Mouse (Mus musculus): Measurements from ENCODE around the gene Zbtb4. TPM values are rescaled to one million over a fixed set of nuclear protein-coding genes. Genes with fewer than 3 reads are reported as not detected.
A peak's percentile ranks its signal among the peaks of the same experiment; 100 is the strongest.

The Zbtb4 gene
- total RNA-seq, 2 experiments from 2014 or later, result 29.3 to 35.9 TPM

- DNase-seq, result no peak
- Histone ChIP-seq H3K27ac (peak overlapping the region; percentile 41; the same call in 1 of the 2 replicates), H3K4me3 (no peak overlapping the region; the same call in 1 of the 2 replicates)
- TF ChIP-seq CTCF (IDR thresholded peaks at IDR 0.05), result no peak
- intact Hi-C loops (cut with DNase I), result loop anchor here (1.0 kb wide), 1 partner anchor 72 kb away; the partner anchor contains the start of gene Senp3
Observed at GRCm38 (mm10) chr11:69754233-69754632, 11.5 kb upstream of the Zbtb4 start.

- no peak for DNase-seq
- no peak overlapping the region; the same call in 1 of the 2 replicates for H3K4me3 ChIP-seq
- intact Hi-C loops (cut with DNase I), result loop anchor here (1.0 to 5.0 kb wide), 2 partner anchors 72 to 123 kb away; partner anchors contain the start of genes Senp3 and Tmem95
- H3K27ac ChIP-seq, result peak overlapping the region; percentile 41; the same call in 1 of the 2 replicates
- peak; percentile 79 for TF ChIP-seq CTCF (IDR thresholded peaks at IDR 0.05)
Observed at GRCm38 (mm10) chr11:69754701-69755100, 11.0 kb upstream of the Zbtb4 start.

- Histone ChIP-seq H3K4me3 (peak overlapping the region; percentile 84), H3K27ac (peak overlapping the region; percentile 98)
- intact Hi-C loops (cut with DNase I), result loop anchor here (2.0 to 5.0 kb wide), 3 partner anchors 45 to 120 kb away; partner anchors contain the start of genes Plscr3 and Tmem95
- no peak for DNase-seq
- TF ChIP-seq CTCF (IDR thresholded peaks at IDR 0.05), result no peak
Observed at GRCm38 (mm10) chr11:69757303-69758089, 8.2 kb upstream of the Zbtb4 start.

- Histone ChIP-seq H3K27ac (peak overlapping the region; percentile 98), H3K4me3 (peak overlapping the region; percentile 84)
- no peak for TF ChIP-seq CTCF (IDR thresholded peaks at IDR 0.05)
- DNase-seq, result peak; percentile 98
- intact Hi-C loops (cut with DNase I), result loop anchor here (2.0 to 5.0 kb wide), 3 partner anchors 45 to 119 kb away; partner anchors contain the start of genes Plscr3 and Tmem95
Observed at GRCm38 (mm10) chr11:69758090-69758456, 7.6 kb upstream of the Zbtb4 start.

- peak within 1 kb of the TSS; percentile 84 for H3K4me3 ChIP-seq
- intact Hi-C loops (cut with DNase I), result loop anchor here (2.0 to 5.0 kb wide), 3 partner anchors 44 to 119 kb away; partner anchors contain the start of genes Plscr3 and Tmem95
- TF ChIP-seq CTCF (IDR thresholded peaks at IDR 0.05), result no peak
- DNase-seq, result peak; percentile 98
- H3K27ac ChIP-seq, result peak within 1 kb of the TSS; percentile 98
Observed at GRCm38 (mm10) chr11:69758478-69758970, 7.2 kb upstream of the Zbtb4 start, which contains the start of gene Polr2a. Gene Polr2a (minus strand): TSS chr11:69758637.

GRCm38 (mm10) chr11:69758971-69759721 lies 6.6 kb upstream of the Zbtb4 start:
- DNase-seq, result peak; percentile 91
- intact Hi-C loops (cut with DNase I), result loop anchor here (1.0 to 5.0 kb wide), 4 partner anchors 36 to 118 kb away; partner anchors contain the start of genes Chrnb1, Plscr3 and Tmem95
- Histone ChIP-seq H3K27ac (peak overlapping the region; percentile 98), H3K4me3 (peak overlapping the region; percentile 84)
- TF ChIP-seq CTCF (IDR thresholded peaks at IDR 0.05), result no peak

- intact Hi-C loops (cut with DNase I), result no loop called here
- TF ChIP-seq CTCF (IDR thresholded peaks at IDR 0.05), result no peak
- Histone ChIP-seq H3K27ac (peak overlapping the region; percentile 98), H3K4me3 (no peak overlapping the region)
- no peak for DNase-seq
Observed at GRCm38 (mm10) chr11:69760160-69760900, 5.4 kb upstream of the Zbtb4 start.

GRCm38 (mm10) chr11:69760901-69761200 lies 4.9 kb upstream of the Zbtb4 start:
- intact Hi-C loops (cut with DNase I), result no loop called here
- no peak overlapping the region for H3K4me3 ChIP-seq
- TF ChIP-seq CTCF (IDR thresholded peaks at IDR 0.05), result no peak
- H3K27ac ChIP-seq, result no peak overlapping the region
- DNase-seq, result no peak

- intact Hi-C loops (cut with DNase I), result no loop called here
- no peak for TF ChIP-seq CTCF (IDR thresholded peaks at IDR 0.05)
- no peak for DNase-seq
- Histone ChIP-seq H3K4me3 (no peak within 1 kb of the TSS), H3K27ac (no peak within 1 kb of the TSS)
Observed at GRCm38 (mm10) chr11:69761868-69762267, 3.8 kb upstream of the Zbtb4 start, which contains the start of gene Slc35g3. Gene Slc35g3 (minus strand): TSS chr11:69761968.

- peak; percentile 35; the same call in 1 of the 2 replicates for TF ChIP-seq CTCF (IDR thresholded peaks at IDR 0.05)
- no peak for DNase-seq
- H3K27ac ChIP-seq, result no peak overlapping the region
- intact Hi-C loops (cut with DNase I), result no loop called here
- H3K4me3 ChIP-seq, result no peak overlapping the region
Observed at GRCm38 (mm10) chr11:69763551-69763950, 2.2 kb upstream of the Zbtb4 start.

GRCm38 (mm10) chr11:69766126-69766609 lies 456 bp downstream of the Zbtb4 start:
- H3K27ac ChIP-seq, result peak overlapping the region; percentile 99
- DNase-seq, result peak; percentile 86
- intact Hi-C loops (cut with DNase I), result no loop called here
- no peak for TF ChIP-seq CTCF (IDR thresholded peaks at IDR 0.05)
- peak overlapping the region; percentile 94 for H3K4me3 ChIP-seq

Data from gastrocnemius, adult 2 months (tissue).